Mouse (Mus musculus): ENCODE data around the gene Tcea3. TPM values are rescaled to one million over a fixed set of nuclear protein-coding genes. Genes with fewer than 3 reads are reported as not detected.

Tcea3 gene
- polyA plus RNA-seq, 1 experiment from 2014 or later = 19.2 TPM

GRCm38 (mm10) chr4:136324226-136324625, 76.7 kb downstream of the Tcea3 start:
- 87% methylated on average over 2 of the region's 2 CpGs for WGBS (ENCODE audit: insufficient replicate concordance)
- peaks cover 87% of the 10 kb centered on the region for H3K36me3 ChIP-seq (replicated peaks)

More at GRCm38 (mm10) chr4:136324226-136324625, 76.7 kb downstream of the Tcea3 start:
- H3K27me3 ChIP-seq = no peaks in the 10 kb centered on the region
- H3K9me3 ChIP-seq (replicated peaks) = no peaks in the 10 kb centered on the region
- no peak overlapping the region for H3K27ac ChIP-seq (replicated peaks)
- ATAC-seq (ENCODE audit: insufficient read depth) = no peak
- no peak overlapping the region for H3K4me2 ChIP-seq
- no peaks in the 10 kb centered on the region for H3K4me1 ChIP-seq (replicated peaks)
- no peak overlapping the region for H3K9ac ChIP-seq
- no peak overlapping the region for H3K4me3 ChIP-seq (replicated peaks)

Other genes starting within 250 kb of the Tcea3 start
- 27.0 and 29.6 TPM in 2 replicates for gene Eloa, start 226.0 kb upstream of the Tcea3 start, polyA plus RNA-seq (2015; fragmentation: Nextera tagmentation; extraction: Ambion mirVana)
- 212 and 240 TPM in 2 replicates for gene Rpl11, start 194.3 kb upstream of the Tcea3 start, polyA plus RNA-seq (2015; fragmentation: Nextera tagmentation; extraction: Ambion mirVana)
- gene Id3, start 104.2 kb upstream of the Tcea3 start, polyA plus RNA-seq (2015; fragmentation: Nextera tagmentation; extraction: Ambion mirVana) = 41.3 and 42.6 TPM in 2 replicates
- gene E2f2, start 75.3 kb upstream of the Tcea3 start, polyA plus RNA-seq (2015; fragmentation: Nextera tagmentation; extraction: Ambion mirVana) = 85.3 and 95.6 TPM in 2 replicates
- 2.5 and 3.0 TPM in 2 replicates for gene Asap3, start 41.4 kb upstream of the Tcea3 start, polyA plus RNA-seq (2015; fragmentation: Nextera tagmentation; extraction: Ambion mirVana)
- gene Zfp46, start 37.0 kb downstream of the Tcea3 start, polyA plus RNA-seq (2015; fragmentation: Nextera tagmentation; extraction: Ambion mirVana) = 2.6 and 3.4 TPM in 2 replicates
- 49.4 and 49.6 TPM in 2 replicates for gene Hnrnpr, start 63.2 kb downstream of the Tcea3 start, polyA plus RNA-seq (2015; fragmentation: Nextera tagmentation; extraction: Ambion mirVana)
- not detected in 2 replicates for gene Htr1d, start 175.8 kb downstream of the Tcea3 start, polyA plus RNA-seq (2015; fragmentation: Nextera tagmentation; extraction: Ambion mirVana)
- gene 6030445D17Rik, start 214.5 kb downstream of the Tcea3 start, polyA plus RNA-seq (2015; fragmentation: Nextera tagmentation; extraction: Ambion mirVana) = 0.08 and 0.10 TPM in 2 replicates
- 10.9 and 12.8 TPM in 2 replicates for gene Luzp1, start 222.0 kb downstream of the Tcea3 start, polyA plus RNA-seq (2015; fragmentation: Nextera tagmentation; extraction: Ambion mirVana)